Mouse (Mus musculus): ENCODE measurements around the gene Cd247.
A peak's percentile ranks its signal among the peaks of the same experiment; 100 is the strongest.

Cd247 gene

GRCm38 (mm10) chr1:165864864-165865795 is 76.6 kb downstream of the Cd247 start:
- Histone ChIP-seq H3K9me3 (ENCODE audit: low read length) (no peaks in the 10 kb centered on the region), H3K4me3 (replicated peaks; ENCODE audit: low read length) (no peak overlapping the region), H3K36me3 (ENCODE audit: insufficient read depth, low read length) (peaks cover 42% of the 10 kb centered on the region), H3K27me3 (ENCODE audit: insufficient read depth, low read length) (no peaks in the 10 kb centered on the region), H3K4me1 (replicated peaks; ENCODE audit: low read depth, low read length) (peaks cover 62% of the 10 kb centered on the region)
- TF ChIP-seq CTCF (conservative IDR thresholded peaks at IDR 0.05; ENCODE audit: low read length) (no peak), POU5F1 (IDR thresholded peaks at IDR 0.05; ENCODE audit: borderline replicate concordance, low read length) (no peak), NANOG (IDR thresholded peaks at IDR 0.05; ENCODE audit: borderline replicate concordance, low read length) (no peak)

- Histone ChIP-seq H3K4me3 (replicated peaks; ENCODE audit: low read length) (no peak overlapping the region), H3K36me3 (ENCODE audit: insufficient read depth, low read length) (peaks cover 49% of the 10 kb centered on the region), H3K4me1 (replicated peaks; ENCODE audit: low read depth, low read length) (peaks cover 46% of the 10 kb centered on the region), H3K9me3 (ENCODE audit: low read length) (no peaks in the 10 kb centered on the region), H3K27me3 (ENCODE audit: insufficient read depth, low read length) (no peaks in the 10 kb centered on the region)
- TF ChIP-seq CTCF (conservative IDR thresholded peaks at IDR 0.05; ENCODE audit: low read length) (no peak), POU5F1 (IDR thresholded peaks at IDR 0.05; ENCODE audit: borderline replicate concordance, low read length) (no peak), NANOG (IDR thresholded peaks at IDR 0.05; ENCODE audit: borderline replicate concordance, low read length) (no peak)
These were observed 78.3 kb downstream of the Cd247 start for GRCm38 (mm10) chr1:165866630-165867280.

GRCm38 (mm10) chr1:165868659-165869058 is 80.2 kb downstream of the Cd247 start:
- Histone ChIP-seq H3K9me3 (ENCODE audit: low read length) (no peaks in the 10 kb centered on the region), H3K27me3 (ENCODE audit: insufficient read depth, low read length) (no peaks in the 10 kb centered on the region), H3K4me3 (replicated peaks; ENCODE audit: low read length) (no peak overlapping the region), H3K4me1 (replicated peaks; ENCODE audit: low read depth, low read length) (peaks cover 31% of the 10 kb centered on the region), H3K36me3 (ENCODE audit: insufficient read depth, low read length) (peaks cover 62% of the 10 kb centered on the region)
- no peak for TF ChIP-seq CTCF (conservative IDR thresholded peaks at IDR 0.05; ENCODE audit: low read length)
- TF ChIP-seq POU5F1 (IDR thresholded peaks at IDR 0.05; ENCODE audit: borderline replicate concordance, low read length), result no peak
- TF ChIP-seq NANOG (IDR thresholded peaks at IDR 0.05; ENCODE audit: borderline replicate concordance, low read length), result no peak

- peaks cover 14% of the 10 kb centered on the region for H3K4me1 ChIP-seq (replicated peaks; ENCODE audit: low read depth, low read length)
- H3K4me3 ChIP-seq (replicated peaks; ENCODE audit: low read length), result no peak overlapping the region
- H3K36me3 ChIP-seq (ENCODE audit: insufficient read depth, low read length), result peaks cover 80% of the 10 kb centered on the region
- no peaks in the 10 kb centered on the region for H3K9me3 ChIP-seq (ENCODE audit: low read length)
- no peaks in the 10 kb centered on the region for H3K27me3 ChIP-seq (ENCODE audit: insufficient read depth, low read length)
- TF ChIP-seq CTCF (conservative IDR thresholded peaks at IDR 0.05; ENCODE audit: low read length) (no peak), POU5F1 (IDR thresholded peaks at IDR 0.05; ENCODE audit: borderline replicate concordance, low read length) (no peak), NANOG (IDR thresholded peaks at IDR 0.05; ENCODE audit: borderline replicate concordance, low read length) (no peak)
These were observed 86.2 kb downstream of the Cd247 start for GRCm38 (mm10) chr1:165874645-165875044.

- TF ChIP-seq POU5F1 (IDR thresholded peaks at IDR 0.05; ENCODE audit: borderline replicate concordance, low read length) (no peak), CTCF (conservative IDR thresholded peaks at IDR 0.05; ENCODE audit: low read length) (no peak), NANOG (IDR thresholded peaks at IDR 0.05; ENCODE audit: borderline replicate concordance, low read length) (no peak)
- no peaks in the 10 kb centered on the region for H3K27me3 ChIP-seq (ENCODE audit: insufficient read depth, low read length)
These were observed 87.2 kb downstream of the Cd247 start for GRCm38 (mm10) chr1:165875520-165876284.

GRCm38 (mm10) chr1:165878751-165879150 is 90.3 kb downstream of the Cd247 start:
- Histone ChIP-seq H3K27me3 (ENCODE audit: insufficient read depth, low read length) (no peaks in the 10 kb centered on the region), H3K4me3 (replicated peaks; ENCODE audit: low read length) (no peak overlapping the region), H3K9me3 (ENCODE audit: low read length) (no peaks in the 10 kb centered on the region), H3K36me3 (ENCODE audit: insufficient read depth, low read length) (peaks cover 94% of the 10 kb centered on the region), H3K4me1 (replicated peaks; ENCODE audit: low read depth, low read length) (peaks cover 37% of the 10 kb centered on the region)
- no peak for TF ChIP-seq POU5F1 (IDR thresholded peaks at IDR 0.05; ENCODE audit: borderline replicate concordance, low read length)
- TF ChIP-seq CTCF (conservative IDR thresholded peaks at IDR 0.05; ENCODE audit: low read length), result no peak
- no peak for TF ChIP-seq NANOG (IDR thresholded peaks at IDR 0.05; ENCODE audit: borderline replicate concordance, low read length)

More at GRCm38 (mm10) chr1:165875520-165876284, 87.2 kb downstream of the Cd247 start:
- Histone ChIP-seq H3K36me3 (ENCODE audit: insufficient read depth, low read length) (peaks cover 81% of the 10 kb centered on the region), H3K4me1 (replicated peaks; ENCODE audit: low read depth, low read length) (peaks cover 22% of the 10 kb centered on the region), H3K9me3 (ENCODE audit: low read length) (no peaks in the 10 kb centered on the region), H3K4me3 (replicated peaks; ENCODE audit: low read length) (no peak overlapping the region)

- no peak overlapping the region for H3K4me3 ChIP-seq (replicated peaks; ENCODE audit: low read length)
- H3K9me3 ChIP-seq (ENCODE audit: low read length), result no peaks in the 10 kb centered on the region
- TF ChIP-seq POU5F1 (IDR thresholded peaks at IDR 0.05; ENCODE audit: borderline replicate concordance, low read length), result no peak
- TF ChIP-seq NANOG (IDR thresholded peaks at IDR 0.05; ENCODE audit: borderline replicate concordance, low read length), result 0 out of 2 replicates have a peak, but pooled peaks have one; percentile 20
- TF ChIP-seq CTCF (conservative IDR thresholded peaks at IDR 0.05; ENCODE audit: low read length), result no peak
- peaks cover 91% of the 10 kb centered on the region for H3K36me3 ChIP-seq (ENCODE audit: insufficient read depth, low read length)
- H3K27me3 ChIP-seq (ENCODE audit: insufficient read depth, low read length), result no peaks in the 10 kb centered on the region
- H3K4me1 ChIP-seq (replicated peaks; ENCODE audit: low read depth, low read length), result peaks cover 26% of the 10 kb centered on the region
These were observed 93.8 kb downstream of the Cd247 start for GRCm38 (mm10) chr1:165882146-165882900.
